Comparison of ENCODE assay signal across 9 mouse cellular contexts in genomic region chr1:152462348-152462747, GRCm38 (mm10).
DNase-seq lines count a peak whose midpoint lies in the region; ATAC-seq and TF ChIP-seq lines count a peak whose summit lies in the region.
"Had no signal": no experiment of that assay in that cellular context is flagged by ENCODE, and none has a peak within 500 bp of the region (broad histone marks: within the 10 kb centered on the region; RNA-seq: fewer than 3 reads in every experiment).

No protein-coding gene starts in this region.

- H3K4me1 ChIP-seq in hindbrain, embryonic 12.5 days: peaks cover 2% of the 10 kb centered on the region; the same call in 1 of the 2 replicates
- peaks cover 7% of the 10 kb centered on the region; the same call in 1 of the 2 replicates for H3K4me1 ChIP-seq in hindbrain, embryonic 13.5 days (replicated peaks)
- peaks cover 11% of the 10 kb centered on the region; the same call in 1 of the 2 replicates for H3K4me1 ChIP-seq in embryonic facial prominence, embryonic 15.5 days
- H3K4me1 ChIP-seq in hindbrain, postnatal 0 days (ENCODE audit: insufficient read depth, low read length): no peaks in the 10 kb centered on the region
- no peaks in the 10 kb centered on the region for H3K4me1 ChIP-seq in midbrain, embryonic 12.5 days
- H3K4me1 ChIP-seq: liver, embryonic 15.5 days had no signal

- intact Hi-C loops in left cerebral cortex, postnatal 4 days (cut with DNase I): no loop called here

- no peak for TF ChIP-seq CTCF in hindbrain, postnatal 0 days (IDR thresholded peaks at IDR 0.05; ENCODE audit: low read depth)

- no peak overlapping the region for H3K4me3 ChIP-seq in hindbrain, embryonic 12.5 days
- H3K4me3 ChIP-seq in hindbrain, embryonic 13.5 days: no peak overlapping the region
- no peak overlapping the region for H3K4me3 ChIP-seq in embryonic facial prominence, embryonic 15.5 days (replicated peaks)
- H3K4me3 ChIP-seq in hindbrain, postnatal 0 days (ENCODE audit: low read length): no peak overlapping the region
- no peak overlapping the region for H3K4me3 ChIP-seq in midbrain, embryonic 12.5 days
- H3K4me3 ChIP-seq: hindbrain, embryonic 15.5 days; liver, embryonic 15.5 days had no signal

- H3K9me3 ChIP-seq in hindbrain, embryonic 12.5 days (replicated peaks): no peaks in the 10 kb centered on the region
- H3K9me3 ChIP-seq in hindbrain, embryonic 13.5 days: no peaks in the 10 kb centered on the region
- H3K9me3 ChIP-seq in embryonic facial prominence, embryonic 15.5 days (replicated peaks): no peaks in the 10 kb centered on the region
- no peaks in the 10 kb centered on the region for H3K9me3 ChIP-seq in hindbrain, postnatal 0 days (ENCODE audit: low read length)
- H3K9me3 ChIP-seq in midbrain, embryonic 12.5 days: no peaks in the 10 kb centered on the region
- H3K9me3 ChIP-seq: hindbrain, embryonic 15.5 days; liver, embryonic 15.5 days had no signal

- no peaks in the 10 kb centered on the region for H3K27me3 ChIP-seq in hindbrain, embryonic 12.5 days
- peaks cover 3% of the 10 kb centered on the region; the same call in 1 of the 2 replicates for H3K27me3 ChIP-seq in hindbrain, embryonic 13.5 days
- no peaks in the 10 kb centered on the region for H3K27me3 ChIP-seq in embryonic facial prominence, embryonic 15.5 days
- H3K27me3 ChIP-seq in hindbrain, postnatal 0 days (ENCODE audit: insufficient read depth, low read length): no peaks in the 10 kb centered on the region
- H3K27me3 ChIP-seq in midbrain, embryonic 12.5 days: no peaks in the 10 kb centered on the region
- H3K27me3 ChIP-seq: hindbrain, embryonic 15.5 days; liver, embryonic 15.5 days had no signal

- DNase-seq in hindbrain, postnatal 0 days (ENCODE audit: low spot score): peak; percentile 20
- no peak for DNase-seq in left cerebral cortex, postnatal 4 days
- no peak for DNase-seq in spleen, postnatal 14 days (ENCODE audit: low spot score in 2 of 2)

- H3K36me3 ChIP-seq in hindbrain, embryonic 12.5 days: no peaks in the 10 kb centered on the region
- H3K36me3 ChIP-seq in hindbrain, embryonic 13.5 days: no peaks in the 10 kb centered on the region
- no peaks in the 10 kb centered on the region for H3K36me3 ChIP-seq in embryonic facial prominence, embryonic 15.5 days
- H3K36me3 ChIP-seq in hindbrain, postnatal 0 days (ENCODE audit: insufficient read depth, low read length): no peaks in the 10 kb centered on the region
- no peaks in the 10 kb centered on the region for H3K36me3 ChIP-seq in midbrain, embryonic 12.5 days
- H3K36me3 ChIP-seq: hindbrain, embryonic 15.5 days; liver, embryonic 15.5 days had no signal

- no peak for ATAC-seq in hindbrain, embryonic 12.5 days (ENCODE audit: low FRiP score)
- no peak for ATAC-seq in hindbrain, embryonic 13.5 days (ENCODE audit: low FRiP score)
- ATAC-seq in embryonic facial prominence, embryonic 15.5 days (ENCODE audit: insufficient number of reproducible peaks, low FRiP score, low TSS enrichment, low read depth): no peak
- ATAC-seq in hindbrain, postnatal 0 days: no peak
- no peak for ATAC-seq in midbrain, embryonic 12.5 days (ENCODE audit: low FRiP score, low read depth)

- peak overlapping the region; percentile 41; the same call in 1 of the 2 replicates for H3K27ac ChIP-seq in hindbrain, embryonic 12.5 days
- no peak overlapping the region for H3K27ac ChIP-seq in hindbrain, embryonic 13.5 days
- H3K27ac ChIP-seq in embryonic facial prominence, embryonic 15.5 days (replicated peaks): peak overlapping the region; percentile 56; the same call in 1 of the 2 replicates
- H3K27ac ChIP-seq in hindbrain, postnatal 0 days: peak overlapping the region; percentile 41; the same call in 1 of the 2 replicates
- H3K27ac ChIP-seq in midbrain, embryonic 12.5 days (replicated peaks): peak overlapping the region; percentile 35; the same call in 1 of the 2 replicates
- H3K27ac ChIP-seq: hindbrain, embryonic 15.5 days; liver, embryonic 15.5 days had no signal

- no peak overlapping the region for H3K9ac ChIP-seq in hindbrain, embryonic 12.5 days
- H3K9ac ChIP-seq in hindbrain, embryonic 13.5 days: no peak overlapping the region
- no peak overlapping the region for H3K9ac ChIP-seq in embryonic facial prominence, embryonic 15.5 days
- H3K9ac ChIP-seq in hindbrain, postnatal 0 days (replicated peaks; ENCODE audit: low read length): no peak overlapping the region
- no peak overlapping the region for H3K9ac ChIP-seq in midbrain, embryonic 12.5 days (replicated peaks)
- H3K9ac ChIP-seq: hindbrain, embryonic 15.5 days; liver, embryonic 15.5 days had no signal

- 86% methylated on average over 7 of the region's 7 CpGs for WGBS in hindbrain, embryonic 12.5 days
- 87% methylated on average over 7 of the region's 7 CpGs for WGBS in hindbrain, embryonic 13.5 days
- 79% methylated on average over 7 of the region's 7 CpGs for WGBS in embryonic facial prominence, embryonic 15.5 days
- WGBS in hindbrain, postnatal 0 days: 64% methylated on average over 7 of the region's 7 CpGs
- WGBS in midbrain, embryonic 12.5 days: 85% methylated on average over 7 of the region's 7 CpGs

- H3K4me2 ChIP-seq in hindbrain, embryonic 12.5 days (replicated peaks): no peak overlapping the region
- H3K4me2 ChIP-seq in hindbrain, embryonic 13.5 days: no peak overlapping the region
- H3K4me2 ChIP-seq in embryonic facial prominence, embryonic 15.5 days (replicated peaks): no peak overlapping the region
- H3K4me2 ChIP-seq in hindbrain, postnatal 0 days (ENCODE audit: low read depth, low read length): no peak overlapping the region
- no peak overlapping the region for H3K4me2 ChIP-seq in midbrain, embryonic 12.5 days (replicated peaks)
- H3K4me2 ChIP-seq: hindbrain, embryonic 15.5 days; liver, embryonic 15.5 days had no signal
